ENCODE assay signal across 8 mouse cellular contexts in the genomic region with DNA sequence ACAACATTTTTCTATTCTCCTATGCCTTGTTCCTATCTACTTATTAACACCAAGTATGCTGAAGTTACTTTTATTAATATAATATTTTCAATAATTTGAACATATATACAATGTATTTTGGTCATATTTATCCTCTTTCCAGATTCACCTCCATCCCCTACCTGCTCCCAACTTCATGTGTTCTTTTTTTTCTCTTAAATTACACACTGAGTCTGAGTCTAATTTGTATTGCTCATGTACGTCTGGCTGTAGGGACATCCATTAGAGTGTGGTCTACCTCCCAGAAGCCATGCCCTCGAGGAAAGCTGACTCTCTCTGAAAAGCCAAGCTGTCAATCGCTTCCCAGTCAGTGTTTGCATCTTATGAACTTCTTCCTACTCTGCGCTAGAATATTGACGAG. TPM values are rescaled to one million over a fixed set of nuclear protein-coding genes. Genes with fewer than 3 reads are reported as not detected.
DNase-seq lines count a peak whose midpoint lies in the region; ATAC-seq and TF ChIP-seq lines count a peak whose summit lies in the region.

A gene (plus strand): TSS at position 301 of the 400 bp plus-strand sequence.

- DNase-seq in heart, postnatal 0 days (ENCODE audit: low spot score): no peak
- DNase-seq in heart, postnatal 10 days: no peak
- no peak for DNase-seq in hindbrain, embryonic 11.5 days (ENCODE audit: low spot score)
- no peak for DNase-seq in midbrain, embryonic 10.5 days (ENCODE audit: low spot score)
- DNase-seq in right cerebral cortex, postnatal 10 days (ENCODE audit: low spot score in 2 of 2): no peak
- DNase-seq in spleen, postnatal 4 days (ENCODE audit: low spot score in 2 of 2): no peak
- no peak for DNase-seq in left cerebral cortex, adult 9 months (ENCODE audit: low spot score in 2 of 2)

- H3K4me2 ChIP-seq in heart, postnatal 0 days (ENCODE audit: low read depth, low read length): peak within 1 kb of the TSS; percentile 81
- peak within 1 kb of the TSS; percentile 81 for H3K4me2 ChIP-seq in hindbrain, embryonic 11.5 days (replicated peaks; ENCODE audit: low read depth, low read length)

- H3K4me3 ChIP-seq in heart, postnatal 0 days (ENCODE audit: low read depth, low read length): peak within 1 kb of the TSS; percentile 71
- peak within 1 kb of the TSS; percentile 45 for H3K4me3 ChIP-seq in brown adipose tissue, adult 24 weeks (ENCODE audit: insufficient read depth, low read depth, low read length)
- peak within 1 kb of the TSS; percentile 66 for H3K4me3 ChIP-seq in hindbrain, embryonic 11.5 days (ENCODE audit: low read depth, low read length)
- peak within 1 kb of the TSS; percentile 76 for H3K4me3 ChIP-seq in midbrain, embryonic 10.5 days

- no peak for TF ChIP-seq EP300 in heart, postnatal 0 days (IDR thresholded peaks at IDR 0.05; ENCODE audit: low read depth)

- H3K27me3 ChIP-seq in heart, postnatal 0 days (ENCODE audit: control insufficient read depth, insufficient read depth, low read length): no peaks in the 10 kb centered on the region
- no peaks in the 10 kb centered on the region for H3K27me3 ChIP-seq in hindbrain, embryonic 11.5 days (ENCODE audit: control insufficient read depth, insufficient read depth, low read length)
- H3K27me3 ChIP-seq in midbrain, embryonic 10.5 days (ENCODE audit: low read depth, poor library complexity, severe bottlenecking): peaks cover 8% of the 10 kb centered on the region

- TF ChIP-seq CTCF in heart, postnatal 0 days (IDR thresholded peaks at IDR 0.05; ENCODE audit: low read depth): no peak

- H3K36me3 ChIP-seq in heart, postnatal 0 days (replicated peaks; ENCODE audit: control insufficient read depth, insufficient read depth, low read length): no peaks in the 10 kb centered on the region
- no peaks in the 10 kb centered on the region for H3K36me3 ChIP-seq in hindbrain, embryonic 11.5 days (ENCODE audit: control insufficient read depth, insufficient read depth, low read length)
- H3K36me3 ChIP-seq in midbrain, embryonic 10.5 days: no peaks in the 10 kb centered on the region

- ATAC-seq in heart, postnatal 0 days (ENCODE audit: insufficient read depth, low read depth): no peak
- ATAC-seq in hindbrain, embryonic 11.5 days (ENCODE audit: low FRiP score): no peak

- intact Hi-C loops in heart, postnatal 10 days (cut with DNase I): no loop called here

- peak within 1 kb of the TSS; percentile 8; the same call in 1 of the 2 replicates for H3K9ac ChIP-seq in heart, postnatal 0 days (replicated peaks; ENCODE audit: low read depth, low read length)
- peak within 1 kb of the TSS; percentile 31; the same call in 1 of the 2 replicates for H3K9ac ChIP-seq in hindbrain, embryonic 11.5 days (ENCODE audit: low read depth, low read length)

- H3K27ac ChIP-seq in heart, postnatal 0 days (ENCODE audit: low read depth): peak within 1 kb of the TSS; percentile 91
- H3K27ac ChIP-seq in brown adipose tissue, adult 24 weeks (replicated peaks; ENCODE audit: low read depth, low read length): no peak within 1 kb of the TSS
- H3K27ac ChIP-seq in hindbrain, embryonic 11.5 days (ENCODE audit: low read depth, low read length): 0 out of 2 replicates have a peak within 1 kb of the TSS, but pooled peaks have one; percentile 86
- H3K27ac ChIP-seq in midbrain, embryonic 10.5 days (replicated peaks): peak within 1 kb of the TSS; percentile 95

- H3K4me1 ChIP-seq in heart, postnatal 0 days (ENCODE audit: control insufficient read depth, insufficient read depth): peaks cover 6% of the 10 kb centered on the region; the same call in 1 of the 2 replicates
- H3K4me1 ChIP-seq in brown adipose tissue, adult 24 weeks (ENCODE audit: control insufficient read depth, insufficient read depth, insufficient read length, low read length): no peaks in the 10 kb centered on the region
- H3K4me1 ChIP-seq in hindbrain, embryonic 11.5 days (replicated peaks; ENCODE audit: control insufficient read depth, insufficient read depth, low read length): no peaks in the 10 kb centered on the region
- peaks cover 24% of the 10 kb centered on the region for H3K4me1 ChIP-seq in midbrain, embryonic 10.5 days

- H3K9me3 ChIP-seq in heart, postnatal 0 days (replicated peaks; ENCODE audit: control insufficient read depth, low read length): no peaks in the 10 kb centered on the region
- H3K9me3 ChIP-seq in hindbrain, embryonic 11.5 days (ENCODE audit: control insufficient read depth, low read length): no peaks in the 10 kb centered on the region
- H3K9me3 ChIP-seq in midbrain, embryonic 10.5 days (replicated peaks): no peaks in the 10 kb centered on the region

- WGBS in heart, postnatal 0 days: 87% methylated on average over 5 of the region's 5 CpGs
- 81% methylated on average over 5 of the region's 5 CpGs for WGBS in hindbrain, embryonic 11.5 days
- WGBS in midbrain, embryonic 10.5 days: 84% methylated on average over 5 of the region's 5 CpGs

RNA-seq across cellular contexts. Expression of the gene that starts here (rescaled TPM):
- total RNA-seq in heart, postnatal 0 days (2014; rRNA removed; ENCODE audit: low replicate concordance): 0.08 TPM in 1 of 2 replicates, not detected in the other
- polyA plus RNA-seq in heart, postnatal 0 days (2015; fragmentation: Nextera tagmentation; extraction: Ambion mirVana): 0.33 and 0.34 TPM in 2 replicates
- total RNA-seq in heart, postnatal 10 days (2021): under 1 TPM; 0.17 to 0.32 TPM
- polyA plus RNA-seq in brown adipose tissue, adult 24 weeks (2012; ENCODE audit: insufficient read depth, insufficient read length, missing spikeins): not detected in 2 replicates
- polyA plus RNA-seq in hindbrain, embryonic 11.5 days (2014; fragmentation: Nextera tagmentation; extraction: Ambion mirVana): 0.31 and 0.34 TPM in 2 replicates
- polyA plus RNA-seq in midbrain, embryonic 10.5 days (2016; fragmentation: Nextera tagmentation; extraction: Ambion mirVana): 0.28 and 0.40 TPM in 2 replicates
